Mouse (Mus musculus): Measurements from ENCODE around the gene Zc3hc1.
"Not testable (repeated sequence)": the region's sequence is repeated elsewhere in the genome, so short reads cannot be mapped to it uniquely, and the experiment has no call there.

Gene Zc3hc1

DNA sequence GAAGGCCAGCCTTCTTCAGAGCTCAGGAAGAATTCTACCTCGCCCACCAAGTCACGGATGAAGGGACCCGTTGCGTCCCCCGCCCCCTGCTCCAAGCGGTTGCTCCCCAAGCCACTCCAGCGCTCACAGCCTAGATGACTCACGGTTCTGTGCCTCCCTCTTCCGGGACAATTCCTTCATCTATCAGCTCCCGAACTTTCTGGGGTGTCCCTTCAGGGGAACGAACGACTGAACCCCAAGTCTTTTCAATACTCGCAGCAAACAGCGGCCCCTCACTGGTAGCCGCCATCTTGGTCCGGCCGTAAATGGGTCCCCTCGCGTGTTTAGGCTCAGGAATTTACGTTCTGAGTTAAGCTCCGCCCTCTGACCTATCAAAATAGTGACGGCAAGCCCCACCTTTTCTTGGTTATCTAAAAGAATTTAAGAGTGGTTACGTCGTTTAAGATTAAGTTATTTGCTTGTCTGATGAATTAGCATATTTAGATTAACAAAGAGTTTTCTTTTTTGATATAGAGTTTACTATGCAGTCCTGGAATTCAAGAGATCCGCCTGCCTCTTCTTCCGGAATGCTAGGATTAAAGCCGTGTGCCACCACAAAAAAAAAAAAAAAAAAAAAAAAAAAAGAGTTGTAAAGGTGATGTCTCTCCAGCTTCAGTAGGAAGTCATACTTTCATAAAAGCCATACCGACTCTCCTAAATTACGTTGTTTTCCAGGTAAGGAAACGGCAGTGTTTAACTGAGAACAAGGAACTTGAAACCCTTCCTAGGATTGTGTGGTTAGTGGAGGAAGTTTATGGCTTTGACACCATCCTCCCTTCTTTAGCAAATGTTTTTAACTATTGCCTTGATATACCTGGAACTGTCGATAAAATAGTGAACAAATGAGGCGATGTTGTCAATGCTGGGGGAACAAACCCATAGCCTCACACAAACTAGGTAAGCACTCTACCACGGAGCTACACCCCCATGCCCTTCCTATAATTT is at the start of gene Zc3hc1:
Gene Zc3hc1, minus strand, starts transcription at position 315 of the 984 bp plus-strand sequence.
- in situ Hi-C loops (cut with MboI; ENCODE audit: low sequenced_read_pairs) = no loop called here

DNA sequence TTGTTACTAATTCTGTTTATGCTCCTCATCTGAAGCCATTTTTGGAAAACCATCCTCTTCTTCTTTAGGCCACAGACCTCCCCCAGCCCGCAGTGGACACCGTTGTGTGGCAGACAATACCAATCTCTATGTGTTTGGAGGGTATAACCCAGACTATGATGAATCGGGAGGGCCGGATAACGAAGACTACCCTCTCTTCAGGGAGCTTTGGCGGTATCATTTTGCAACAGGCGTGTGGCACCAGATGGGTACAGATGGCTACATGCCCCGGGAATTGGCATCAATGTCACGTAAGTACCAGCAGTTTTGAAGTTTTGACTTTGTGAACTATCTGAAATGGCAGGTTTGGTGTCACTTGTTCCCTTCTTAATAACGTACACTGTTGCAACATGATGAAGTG is 48.7 kb upstream of the Zc3hc1 start:
- in situ Hi-C loops (cut with MboI; ENCODE audit: low sequenced_read_pairs) = no loop called here

DNA sequence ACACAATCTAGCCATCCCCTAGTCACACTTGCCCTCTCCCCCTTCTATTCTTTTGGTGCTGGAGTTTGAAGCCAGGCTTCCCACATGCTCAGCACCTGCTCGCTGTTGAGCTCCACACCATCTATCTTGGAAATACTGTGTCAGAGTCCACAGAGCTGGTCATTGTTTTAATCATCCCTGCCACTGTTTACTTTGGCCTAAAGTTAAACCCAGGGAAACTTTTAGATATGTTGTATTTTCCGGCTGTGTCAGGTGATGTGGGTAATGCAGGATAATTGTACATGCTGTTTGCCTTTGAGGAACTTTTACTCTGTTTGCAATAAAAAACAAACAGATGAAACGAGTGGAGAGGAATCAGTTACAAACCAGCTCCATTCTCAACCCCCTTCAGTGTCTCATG is 46.2 kb upstream of the Zc3hc1 start:
- in situ Hi-C loops (cut with MboI; ENCODE audit: low sequenced_read_pairs) = no loop called here

DNA sequence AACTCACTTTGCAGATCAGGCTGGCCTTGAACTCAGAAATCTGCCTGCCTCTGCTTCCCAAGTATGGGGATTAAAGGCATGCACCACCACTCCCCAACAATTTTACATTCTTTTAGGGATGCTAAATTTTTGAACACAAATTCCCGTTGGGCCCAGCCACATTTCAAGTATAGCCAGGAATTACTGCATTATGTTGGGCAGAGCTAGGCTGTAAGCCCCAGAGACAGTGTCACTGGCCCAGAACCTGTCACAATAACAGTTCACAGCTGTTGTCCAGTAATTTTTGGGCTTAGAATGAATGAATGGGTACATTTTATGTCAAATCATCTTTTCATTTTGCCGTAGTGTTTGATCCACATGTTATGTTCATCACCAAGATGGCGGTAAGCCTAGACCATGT is 45.6 kb upstream of the Zc3hc1 start:
- in situ Hi-C loops (cut with MboI; ENCODE audit: low sequenced_read_pairs) = no loop called here

DNA sequence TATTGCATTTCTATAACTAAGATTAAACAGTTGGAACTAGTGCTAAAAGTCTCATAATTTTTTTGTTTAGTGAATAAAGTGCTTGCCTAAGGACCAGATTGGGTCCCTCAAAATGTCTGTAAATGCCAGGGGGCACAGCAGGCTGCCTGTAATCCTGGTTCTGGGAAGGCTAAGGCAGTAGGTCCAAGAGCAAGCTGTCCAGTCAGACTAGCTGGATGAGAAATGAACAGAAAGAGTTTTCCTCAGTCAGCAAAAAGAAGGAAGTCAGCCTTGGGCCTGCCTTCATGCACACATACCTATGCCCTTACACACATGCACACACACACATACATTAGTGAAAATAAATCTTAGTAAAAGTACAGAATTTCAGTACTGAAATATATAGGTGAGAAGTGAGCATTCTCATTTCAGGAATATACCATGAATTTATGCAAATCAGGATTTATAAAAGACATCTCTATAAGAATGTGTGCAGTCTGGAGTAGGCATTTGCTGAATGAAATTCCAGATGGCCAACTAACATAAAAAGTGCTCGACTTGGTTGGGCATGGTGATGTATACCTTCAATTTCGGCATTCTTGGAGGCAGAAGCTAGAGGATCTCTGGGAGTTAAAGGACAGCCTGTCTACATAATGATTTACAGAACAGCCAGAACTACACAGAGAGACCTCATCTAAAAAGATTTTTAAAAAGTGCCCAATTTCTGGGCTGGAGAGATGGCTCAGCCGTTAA is 41.8 kb upstream of the Zc3hc1 start:
- in situ Hi-C loops (cut with MboI; ENCODE audit: low sequenced_read_pairs) = no loop called here

DNA sequence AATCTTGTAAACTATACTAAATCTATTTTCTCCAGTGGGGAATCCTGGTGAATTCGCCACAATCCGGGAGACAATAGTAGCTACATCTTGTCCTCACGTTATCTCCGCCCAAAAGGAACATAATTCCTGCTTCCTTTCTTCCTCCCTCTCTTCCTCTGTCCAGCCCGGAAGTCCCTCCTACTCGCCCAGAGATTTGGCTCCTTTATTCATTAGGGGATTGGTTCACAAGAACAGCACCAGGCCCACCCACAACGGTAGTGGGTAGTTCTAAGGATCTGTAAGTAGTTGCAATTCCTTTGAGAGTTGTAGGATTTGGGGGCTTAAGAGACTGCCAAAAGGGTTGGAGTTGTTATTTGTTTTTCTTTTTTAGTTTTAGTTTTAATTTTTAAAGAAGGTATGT is 26.0 kb upstream of the Zc3hc1 start:
- in situ Hi-C loops (cut with MboI; ENCODE audit: low sequenced_read_pairs) = loop anchor here (25.0 kb wide), 1 partner anchor 570 kb away; no protein-coding TSS in a partner anchor

DNA sequence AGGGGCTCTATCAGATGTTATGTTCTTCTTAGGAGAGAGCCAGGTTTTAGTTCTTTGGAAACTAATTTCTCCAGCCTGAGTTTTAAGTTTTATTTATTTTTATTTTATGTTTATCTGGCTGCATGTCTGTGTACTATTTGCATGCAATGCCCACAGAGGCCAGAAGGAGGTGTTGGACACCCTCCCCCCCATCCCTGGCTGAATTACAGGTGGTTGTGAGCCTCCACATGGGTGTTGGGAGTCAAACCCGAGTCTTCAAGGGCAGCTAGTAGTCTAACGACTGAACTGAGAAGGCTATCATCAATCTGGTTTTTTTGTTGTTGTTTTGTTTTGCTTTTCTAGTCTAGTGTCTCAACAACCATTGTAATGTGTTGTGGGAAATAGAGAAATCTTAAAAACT is 25.3 kb upstream of the Zc3hc1 start:
- in situ Hi-C loops (cut with MboI; ENCODE audit: low sequenced_read_pairs) = loop anchor here (25.0 kb wide), 1 partner anchor 571 kb away; no protein-coding TSS in a partner anchor

DNA sequence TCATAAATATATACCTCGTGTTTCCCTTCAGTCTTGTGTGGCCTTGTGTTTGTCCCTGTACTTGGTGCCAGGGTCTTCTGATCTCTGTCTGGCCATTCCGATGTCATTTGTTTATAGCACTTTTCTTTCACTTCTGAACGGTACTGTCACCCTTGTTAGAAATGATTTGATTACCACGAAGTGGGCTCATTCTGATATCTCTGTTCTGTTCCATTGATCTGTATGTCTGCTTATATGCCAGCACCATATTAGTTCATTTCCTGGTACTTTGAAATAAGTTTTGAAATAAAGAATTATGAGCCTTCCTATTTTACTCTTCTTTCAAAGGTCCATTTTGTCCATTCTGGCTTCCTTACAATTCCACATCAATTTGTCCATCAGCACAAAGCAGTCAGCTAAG is 20.5 kb upstream of the Zc3hc1 start:
- in situ Hi-C loops (cut with MboI; ENCODE audit: low sequenced_read_pairs) = loop anchor here (25.0 kb wide), 1 partner anchor 576 kb away; no protein-coding TSS in a partner anchor

DNA sequence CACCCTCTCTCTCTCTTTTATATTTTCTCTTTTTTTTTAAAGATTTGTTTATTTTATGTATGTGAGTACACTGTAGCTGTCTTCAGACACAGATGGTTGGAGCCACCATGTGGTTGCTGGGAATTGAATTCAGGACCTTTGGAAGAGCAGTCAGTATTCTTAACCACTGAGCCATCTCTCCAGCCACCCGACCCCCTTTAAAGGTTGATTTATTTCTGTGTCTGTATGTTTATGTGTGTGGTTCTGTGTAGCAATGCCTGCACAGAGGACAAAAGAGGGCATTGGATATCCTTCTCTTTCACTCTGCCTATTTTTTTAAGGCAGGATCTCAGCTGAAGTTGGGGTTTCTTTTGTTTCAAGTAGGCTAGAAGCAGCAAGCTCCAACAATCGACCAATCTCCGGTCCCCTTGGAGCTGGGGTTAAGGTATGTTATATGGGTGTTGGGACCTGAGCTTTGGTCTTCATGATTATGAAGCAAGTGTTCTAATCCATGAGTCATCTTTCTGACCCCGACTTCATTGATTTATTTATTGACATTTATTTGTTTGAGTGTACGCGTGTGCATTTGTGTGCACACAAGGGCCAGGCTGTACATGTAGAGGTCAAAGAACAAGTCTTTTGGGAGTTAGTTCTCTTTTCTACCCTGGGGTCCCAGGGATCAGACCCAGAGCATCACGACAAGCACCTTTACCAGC is 18.7 kb upstream of the Zc3hc1 start:
- in situ Hi-C loops (cut with MboI; ENCODE audit: low sequenced_read_pairs) = loop anchor here (25.0 kb wide), 1 partner anchor 578 kb away; no protein-coding TSS in a partner anchor

DNA sequence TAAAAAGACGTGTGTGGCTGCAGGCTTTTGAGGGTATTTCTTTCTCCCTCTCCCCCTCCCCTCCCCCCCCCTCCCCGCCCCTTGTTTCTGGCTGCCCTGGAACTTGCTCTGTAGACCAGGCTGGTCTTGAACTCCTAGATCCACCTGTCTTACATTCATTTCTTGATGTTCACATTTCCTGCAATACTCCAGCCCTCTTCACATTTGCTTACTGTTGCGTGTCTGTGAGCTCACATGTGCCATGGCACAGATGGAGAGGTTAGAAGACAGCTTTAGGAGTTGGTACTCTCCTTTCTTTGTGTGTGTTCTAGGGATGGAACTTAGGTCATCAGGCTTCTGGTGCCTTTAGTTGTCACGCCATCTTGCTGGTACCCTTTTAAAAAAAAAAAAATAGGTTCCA is 17.4 kb upstream of the Zc3hc1 start:
- in situ Hi-C loops (cut with MboI; ENCODE audit: low sequenced_read_pairs) = loop anchor here (25.0 kb wide), 1 partner anchor 579 kb away; no protein-coding TSS in a partner anchor

DNA sequence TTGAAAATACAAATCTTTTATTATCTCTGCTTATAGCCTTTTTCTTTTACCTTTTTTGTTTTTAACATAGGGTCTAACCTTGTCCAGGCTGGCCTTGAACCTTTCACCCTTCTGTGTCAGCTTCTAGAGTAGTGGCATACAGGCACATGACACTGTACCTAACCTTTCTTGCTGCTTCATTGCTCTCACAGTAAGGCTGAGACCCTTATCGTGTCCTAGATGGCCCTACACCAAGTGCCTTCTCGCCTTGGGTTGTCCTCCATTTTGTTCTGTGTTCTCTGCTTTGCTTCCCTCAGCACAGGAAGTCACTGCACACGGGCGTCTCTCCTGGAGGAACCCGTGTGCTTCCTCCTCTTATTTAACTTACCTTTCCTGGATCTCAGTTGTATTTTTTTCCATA is 13.8 kb upstream of the Zc3hc1 start:
- in situ Hi-C loops (cut with MboI; ENCODE audit: low sequenced_read_pairs) = loop anchor here (25.0 kb wide), 1 partner anchor 583 kb away; no protein-coding TSS in a partner anchor

DNA sequence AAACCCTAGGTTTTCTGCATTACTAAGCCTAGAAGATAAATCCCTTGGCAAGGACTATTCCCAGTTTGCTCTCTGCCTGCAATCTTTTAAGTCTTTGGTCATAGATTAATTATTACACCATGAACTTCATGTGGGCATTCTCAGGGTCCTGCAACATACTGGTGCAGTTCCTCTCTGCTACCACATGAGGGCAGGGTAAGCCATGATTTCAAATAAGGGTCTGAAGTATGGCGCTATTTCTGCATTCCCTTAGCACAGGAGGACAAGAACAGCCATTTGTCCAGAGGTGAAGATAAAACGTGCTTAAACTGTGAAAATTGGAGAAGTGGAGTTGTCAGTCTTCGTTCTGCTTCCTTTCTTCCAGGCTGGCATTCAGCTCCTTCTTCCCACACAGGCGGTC is 12.6 kb upstream of the Zc3hc1 start:
- in situ Hi-C loops (cut with MboI; ENCODE audit: low sequenced_read_pairs) = loop anchor here (25.0 kb wide), 1 partner anchor 584 kb away; no protein-coding TSS in a partner anchor

DNA sequence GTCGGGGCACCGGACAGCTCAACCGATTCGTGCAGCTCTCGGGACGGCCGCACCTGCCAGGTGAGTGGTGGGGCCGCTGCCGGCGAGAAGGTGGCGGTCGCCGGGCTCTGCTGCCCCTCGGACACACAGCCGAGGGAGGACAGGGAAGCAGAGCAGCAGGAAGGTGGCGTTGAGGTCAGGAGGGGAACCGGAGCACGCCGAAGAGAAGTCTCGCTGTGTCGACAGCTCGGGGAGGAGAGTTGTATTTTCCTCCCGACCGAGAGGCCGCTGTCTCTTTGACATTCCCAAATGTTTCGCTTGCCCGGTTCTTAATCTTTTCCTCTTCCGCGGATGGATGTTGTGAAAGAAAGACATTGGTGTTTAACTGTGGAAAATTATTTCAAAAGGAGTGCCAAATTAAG is 11.3 kb upstream of the Zc3hc1 start:
- in situ Hi-C loops (cut with MboI; ENCODE audit: low sequenced_read_pairs) = loop anchor here (25.0 kb wide), 1 partner anchor 585 kb away; no protein-coding TSS in a partner anchor

DNA sequence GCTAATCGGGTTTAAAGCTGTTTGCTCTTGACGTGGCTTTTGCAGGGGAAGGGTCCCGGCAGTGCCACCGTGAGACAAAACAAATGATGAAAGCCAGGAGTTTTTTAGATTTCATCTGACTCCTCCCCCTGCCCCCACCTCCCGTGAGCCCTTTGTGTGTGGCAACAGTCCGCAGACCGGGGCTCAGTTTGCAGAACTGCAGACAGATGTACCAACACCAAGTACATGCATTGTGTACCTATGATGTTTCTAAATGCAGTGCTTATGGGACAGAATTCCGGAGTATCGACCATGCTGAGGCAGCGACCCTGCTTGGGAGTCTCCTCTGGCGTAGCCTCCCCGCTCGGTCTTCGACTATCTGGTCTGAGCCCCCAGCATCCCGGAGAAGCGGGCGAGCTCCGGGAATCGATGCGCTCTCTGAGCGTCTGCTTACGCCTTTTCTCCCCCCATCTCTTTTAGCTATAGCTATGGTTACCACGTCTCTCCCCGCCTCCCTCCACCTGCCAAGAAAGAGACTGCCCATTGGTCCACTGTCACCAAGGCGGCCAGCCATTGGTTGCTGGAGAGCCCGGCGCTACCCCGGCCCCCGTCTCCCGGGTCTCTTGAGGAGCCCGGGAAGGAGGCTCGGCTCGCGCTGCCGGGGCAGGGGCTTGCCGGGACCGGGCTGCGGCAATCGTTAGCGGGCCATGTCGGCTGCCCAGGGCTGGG is 10.6 kb upstream of the Zc3hc1 start, which contains the start of gene Klhdc10:
Gene Klhdc10, plus strand, starts transcription at position 561 of the 708 bp plus-strand sequence.
- in situ Hi-C loops (cut with MboI; ENCODE audit: low sequenced_read_pairs) = loop anchor here (25.0 kb wide), 1 partner anchor 586 kb away; no protein-coding TSS in a partner anchor

DNA sequence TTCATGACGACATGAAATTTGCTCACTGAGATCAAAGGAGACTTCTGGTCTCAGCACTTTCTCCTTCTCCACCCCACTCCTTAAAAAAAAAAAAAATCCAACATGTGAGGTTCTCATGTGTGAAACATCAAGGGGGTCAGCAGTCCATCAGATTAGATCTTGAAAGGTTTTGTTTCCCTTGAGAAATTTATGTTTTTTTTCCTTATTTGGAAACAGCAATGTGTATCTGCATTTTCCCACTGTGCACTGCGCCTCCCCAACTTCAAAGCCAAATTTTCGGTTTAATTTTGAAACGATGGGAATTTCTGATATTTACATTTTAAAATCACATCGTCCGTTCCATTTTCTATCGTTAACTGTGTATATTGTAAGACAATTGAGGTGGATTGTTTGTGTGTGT is 9.9 kb upstream of the Zc3hc1 start:
- in situ Hi-C loops (cut with MboI; ENCODE audit: low sequenced_read_pairs) = loop anchor here (25.0 kb wide), 1 partner anchor 587 kb away; no protein-coding TSS in a partner anchor

DNA sequence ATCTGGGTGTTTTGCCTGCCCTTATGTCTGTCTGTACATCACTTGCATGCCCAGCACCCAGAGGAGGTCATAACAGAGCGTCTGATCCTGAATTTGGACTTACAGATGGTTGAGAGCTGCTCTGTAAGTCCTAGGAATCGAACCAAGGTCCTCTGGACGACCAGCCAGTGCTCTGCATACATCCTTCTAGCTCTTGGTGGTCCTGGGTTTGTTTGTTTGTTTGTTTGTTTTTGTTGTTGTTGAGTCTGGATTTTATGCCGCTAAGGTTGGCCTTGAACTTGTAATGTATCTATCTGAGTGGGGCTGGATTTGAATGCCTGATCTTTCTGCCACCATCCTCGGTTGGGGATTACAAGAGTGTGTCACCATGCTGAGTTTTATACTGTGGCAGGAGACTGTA is 9.3 kb upstream of the Zc3hc1 start:
- in situ Hi-C loops (cut with MboI; ENCODE audit: low sequenced_read_pairs) = loop anchor here (25.0 kb wide), 1 partner anchor 587 kb away; no protein-coding TSS in a partner anchor

DNA sequence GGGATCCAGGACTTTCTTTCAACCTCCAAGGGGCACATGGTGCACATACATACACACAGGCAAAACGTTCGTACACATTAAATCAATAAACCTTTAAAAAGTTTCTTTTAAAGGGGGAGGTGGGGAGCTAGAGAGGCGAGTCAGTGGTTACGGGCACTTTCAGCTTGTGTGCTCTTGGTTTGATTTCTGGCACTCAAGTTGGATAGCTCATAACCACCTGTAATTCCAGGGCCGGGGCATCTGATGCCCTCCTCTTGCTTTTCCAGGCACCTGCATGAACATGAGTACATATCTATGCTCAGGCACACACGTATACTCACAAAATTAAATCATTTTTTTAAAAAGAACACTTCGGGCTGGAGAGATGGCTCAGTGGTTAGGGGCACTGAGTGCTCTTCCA is 1.2 kb upstream of the Zc3hc1 start:
- in situ Hi-C loops (cut with MboI; ENCODE audit: low sequenced_read_pairs) = no loop called here

DNA sequence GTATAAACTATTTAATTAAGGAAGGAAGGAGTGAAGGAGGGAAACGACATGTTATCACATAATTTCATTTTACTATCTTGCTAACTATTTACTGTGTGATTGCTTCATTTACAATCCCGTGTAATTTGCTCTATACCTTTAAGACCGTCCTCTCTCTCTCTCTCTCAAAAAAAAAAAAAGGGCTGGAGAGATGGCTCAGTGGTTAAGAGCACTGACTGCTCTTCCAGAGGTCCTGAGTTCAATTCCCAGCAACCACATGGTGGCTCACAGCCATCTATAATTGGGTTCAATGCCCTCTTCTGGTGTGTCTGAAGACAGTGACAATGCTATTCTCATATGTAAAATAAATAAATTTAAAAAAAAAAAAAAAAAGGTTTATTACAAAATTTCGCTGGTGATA is 557 bp downstream of the Zc3hc1 start:
- in situ Hi-C loops (cut with MboI; ENCODE audit: low sequenced_read_pairs) = not testable (repeated sequence)

DNA sequence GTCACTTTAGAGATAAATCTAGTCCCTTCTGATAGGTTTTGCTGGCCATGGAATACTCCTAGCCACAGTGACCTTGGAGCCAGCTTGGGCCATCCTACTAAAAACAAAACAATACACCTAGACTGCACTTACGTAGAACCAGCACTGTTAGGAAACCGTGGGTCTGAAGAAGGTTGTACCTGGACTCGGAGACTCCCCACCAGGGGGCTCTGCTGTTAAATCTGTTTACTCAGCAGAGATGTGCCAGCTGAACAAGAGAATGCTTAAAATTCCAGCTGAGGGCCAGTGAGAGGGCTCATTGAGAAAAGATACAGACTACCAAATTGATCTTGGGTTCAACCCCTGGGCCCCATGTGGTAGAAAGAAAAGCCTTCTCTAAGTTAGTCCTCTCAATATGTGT is 9.7 kb downstream of the Zc3hc1 start:
- in situ Hi-C loops (cut with MboI; ENCODE audit: low sequenced_read_pairs) = no loop called here

DNA sequence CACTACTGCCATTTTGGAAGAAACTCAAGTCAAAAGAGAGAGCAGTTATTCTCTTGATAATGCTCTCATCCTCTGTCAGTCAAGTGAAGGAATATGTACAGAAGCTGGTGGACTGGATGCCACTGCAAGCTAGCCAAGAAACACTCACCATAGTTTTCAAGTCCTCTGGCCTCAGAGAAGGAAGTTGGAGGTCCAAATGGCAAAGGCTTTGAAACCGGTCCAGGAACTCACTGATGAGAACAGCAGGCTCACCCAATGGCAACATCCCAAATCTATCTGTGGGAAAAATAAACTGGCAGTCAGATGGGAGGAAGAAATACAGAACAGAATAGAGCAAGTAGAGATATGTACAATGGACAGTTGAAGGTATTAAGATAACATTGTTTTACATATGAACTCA is 15.0 kb downstream of the Zc3hc1 start:
- in situ Hi-C loops (cut with MboI; ENCODE audit: low sequenced_read_pairs) = no loop called here
